Mouse (Mus musculus): Measurements from ENCODE around the gene Prss54. TPM values are rescaled to one million over a fixed set of nuclear protein-coding genes. Genes with fewer than 3 reads are reported as not detected.

Prss54 gene
- polyA plus RNA-seq (2015; fragmentation: Nextera tagmentation; extraction: Ambion mirVana), result not detected in 2 replicates

DNA sequence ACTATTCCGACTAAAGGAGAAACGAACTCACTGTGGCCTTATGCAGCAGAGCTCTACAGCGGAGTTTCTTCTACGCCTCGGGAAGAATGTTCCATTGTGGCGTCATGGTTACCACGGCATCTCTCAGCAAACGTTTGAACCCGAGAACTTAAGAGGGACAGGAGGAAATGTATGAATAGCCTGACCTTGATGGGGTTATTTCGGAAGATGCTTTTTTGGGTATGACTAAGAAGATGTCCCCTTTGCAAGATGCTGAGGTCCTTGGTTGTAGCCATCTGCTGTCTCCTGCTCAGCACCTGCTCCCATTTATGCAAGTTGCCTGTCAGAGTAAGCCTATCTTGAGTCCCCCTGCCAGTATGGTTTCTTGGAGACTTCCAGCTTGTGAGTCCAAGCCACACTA, at the start of gene Prss54:
TSS of gene Prss54 (minus strand) at position 101 of the 400 bp plus-strand sequence.

DNA sequence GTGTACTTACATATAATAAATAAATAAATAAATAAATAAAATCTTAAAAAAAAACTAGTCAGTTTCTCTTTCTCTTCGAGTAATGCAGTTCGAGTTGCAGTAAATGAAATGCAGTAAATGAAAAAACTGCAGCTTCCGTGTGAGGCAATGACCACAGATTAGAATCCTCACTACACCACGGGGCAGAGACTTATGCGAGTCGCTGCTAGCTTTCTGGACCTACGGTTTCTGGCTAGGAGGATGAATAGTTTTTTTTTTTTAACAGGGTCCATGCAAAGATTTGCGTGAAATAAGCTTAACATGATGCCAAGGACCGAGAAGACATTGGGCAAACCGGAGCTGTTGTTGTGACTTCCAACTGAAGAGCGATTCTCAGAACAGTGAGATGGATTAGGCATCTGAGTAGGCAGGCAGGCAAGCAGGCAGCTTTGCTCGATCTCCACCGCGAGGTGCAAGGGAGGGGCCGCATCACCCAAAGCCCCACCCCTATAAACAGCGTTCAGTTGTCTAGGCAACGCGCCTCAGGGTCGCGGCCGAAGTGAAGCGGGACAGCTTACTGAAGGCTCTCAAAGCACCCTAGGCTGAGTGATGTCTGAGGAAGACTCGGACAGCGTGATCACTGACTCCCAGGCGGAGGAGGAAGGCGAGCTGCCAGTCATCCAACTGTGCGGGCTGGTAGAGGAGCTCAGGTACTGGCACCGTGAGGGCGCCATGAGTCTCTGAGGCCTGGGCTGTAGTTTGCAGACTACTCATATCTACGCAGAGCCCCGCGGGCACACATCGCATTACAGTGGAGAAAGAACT, 42.4 kb downstream of the Prss54 start, which contains the start of gene Ccdc113:
TSS of gene Ccdc113 (plus strand) at position 502 of the 804 bp plus-strand sequence.

Other genes with a start within 250 kb of the Prss54 start
- 4.5 and 4.8 TPM in 2 replicates for gene Zfp319, start 244.4 kb downstream of the Prss54 start, polyA plus RNA-seq (2015; fragmentation: Nextera tagmentation; extraction: Ambion mirVana)
- 25.3 and 26.0 TPM in 2 replicates for gene Usb1, start 244.1 kb downstream of the Prss54 start, polyA plus RNA-seq (2015; fragmentation: Nextera tagmentation; extraction: Ambion mirVana)
- gene Mmp15, start 224.1 kb downstream of the Prss54 start, polyA plus RNA-seq (2015; fragmentation: Nextera tagmentation; extraction: Ambion mirVana), result 8.0 and 17.2 TPM in 2 replicates
- 137 and 177 TPM in 2 replicates for gene Cfap20, start 141.5 kb downstream of the Prss54 start, polyA plus RNA-seq (2015; fragmentation: Nextera tagmentation; extraction: Ambion mirVana)
- 4.7 and 8.3 TPM in 2 replicates for gene Csnk2a2, start 86.3 kb downstream of the Prss54 start, polyA plus RNA-seq (2015; fragmentation: Nextera tagmentation; extraction: Ambion mirVana)
- 2.2 and 3.0 TPM in 2 replicates for gene Ccdc113, start 42.3 kb downstream of the Prss54 start, polyA plus RNA-seq (2015; fragmentation: Nextera tagmentation; extraction: Ambion mirVana)
- gene Gins3, start 57.1 kb upstream of the Prss54 start, polyA plus RNA-seq (2015; fragmentation: Nextera tagmentation; extraction: Ambion mirVana), result 4.2 and 7.1 TPM in 2 replicates
- 31.8 and 75.4 TPM in 2 replicates for gene Ndrg4, start 100.6 kb upstream of the Prss54 start, polyA plus RNA-seq (2015; fragmentation: Nextera tagmentation; extraction: Ambion mirVana)
- gene Setd6, start 139.5 kb upstream of the Prss54 start, polyA plus RNA-seq (2015; fragmentation: Nextera tagmentation; extraction: Ambion mirVana), result 11.3 and 27.3 TPM in 2 replicates
- 19.5 and 27.1 TPM in 2 replicates for gene Cnot1, start 231.1 kb upstream of the Prss54 start, polyA plus RNA-seq (2015; fragmentation: Nextera tagmentation; extraction: Ambion mirVana)
- 372 and 452 TPM in 2 replicates for gene Sap18b, start 249.0 kb upstream of the Prss54 start, polyA plus RNA-seq (2015; fragmentation: Nextera tagmentation; extraction: Ambion mirVana)